Mouse (Mus musculus) monocyte, adult 2 months (primary cell): ENCODE results near the gene Camk1g.

ENCODE experiments used
- DNase-seq, 2 experiments: peaks; one replicate each; pipeline ENCODE4 v3.0.0; 2022; ENCODE audit warnings: low spot score in 2 of 2, low read depth in 1 of 2

Camk1g gene

GRCm38 (mm10) chr1:193334546-193334945 lies 35.6 kb downstream of the Camk1g start:
- DNase-seq: no peak

GRCm38 (mm10) chr1:193333776-193334175 lies 36.3 kb downstream of the Camk1g start:
- DNase-seq: no peak

DNA sequence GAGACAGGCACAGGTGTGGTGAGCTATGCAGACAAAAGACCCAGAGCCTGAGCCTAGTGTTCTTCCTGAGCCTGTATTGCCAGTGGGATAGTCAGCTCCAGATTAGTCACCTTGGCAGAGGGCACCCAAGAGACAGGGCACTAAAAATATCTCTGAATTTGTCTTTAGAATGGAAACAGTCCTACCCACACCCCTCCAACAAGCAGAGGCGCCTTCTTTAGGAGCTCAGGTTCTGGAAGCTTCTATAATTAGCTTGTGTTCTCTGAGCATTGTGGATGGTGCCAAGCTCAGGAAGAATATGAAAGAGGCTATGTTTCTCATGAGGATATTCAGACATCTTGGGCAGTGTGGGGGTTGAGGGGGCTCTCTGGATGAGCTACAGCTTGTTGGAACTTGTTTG lies 37.4 kb downstream of the Camk1g start:
- no peak for DNase-seq

GRCm38 (mm10) chr1:193332018-193332417 lies 38.1 kb downstream of the Camk1g start:
- DNase-seq: no peak

DNA sequence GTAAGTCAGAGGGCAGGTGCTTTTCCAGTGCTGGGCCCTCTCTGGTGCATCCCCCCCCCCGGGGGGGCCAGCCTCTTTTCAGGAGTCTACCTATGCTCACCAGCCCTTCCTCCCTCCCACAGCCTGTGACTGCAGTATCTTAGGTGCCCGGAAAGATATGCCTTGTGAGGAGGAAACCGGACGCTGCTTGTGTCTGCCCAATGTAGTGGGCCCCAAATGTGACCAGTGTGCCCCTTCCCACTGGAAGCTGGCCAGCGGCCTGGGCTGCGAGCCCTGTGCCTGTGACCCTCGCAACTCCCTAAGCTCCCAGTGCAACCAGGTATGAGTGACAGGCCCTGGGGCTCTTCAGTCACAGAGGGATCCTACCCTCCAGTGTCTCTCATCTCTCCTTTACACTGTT lies 39.5 kb downstream of the Camk1g start:
- no peak for DNase-seq

- no peak for DNase-seq
Measured at GRCm38 (mm10) chr1:193330172-193330571, 39.9 kb downstream of the Camk1g start.

GRCm38 (mm10) chr1:193329557-193329956 lies 40.5 kb downstream of the Camk1g start:
- no peak for DNase-seq

GRCm38 (mm10) chr1:193327686-193328085 lies 42.4 kb downstream of the Camk1g start:
- no peak for DNase-seq

- no peak for DNase-seq
Measured at GRCm38 (mm10) chr1:193327216-193327615, 42.9 kb downstream of the Camk1g start.

- DNase-seq: no peak
Measured at GRCm38 (mm10) chr1:193326456-193327145, 43.5 kb downstream of the Camk1g start.

DNA sequence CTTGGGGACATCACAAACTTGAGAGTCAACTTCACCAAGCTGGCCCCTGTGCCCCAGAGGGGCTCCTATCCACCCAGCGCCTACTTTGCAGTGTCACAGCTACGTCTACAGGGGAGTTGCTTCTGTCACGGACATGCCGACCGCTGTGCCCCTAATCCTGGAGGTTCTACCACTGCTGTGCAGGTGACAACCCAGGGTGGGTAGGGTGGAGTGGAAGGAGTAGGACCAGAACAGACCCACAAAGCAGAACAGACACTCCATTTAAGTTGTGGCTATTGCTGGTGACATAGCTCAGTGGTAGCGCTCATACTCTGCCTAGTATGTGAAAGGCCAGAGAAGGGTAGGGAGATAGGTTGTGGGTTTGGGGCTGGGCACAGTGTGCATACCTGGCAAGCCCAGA lies 44.2 kb downstream of the Camk1g start:
- no peak for DNase-seq

DNA sequence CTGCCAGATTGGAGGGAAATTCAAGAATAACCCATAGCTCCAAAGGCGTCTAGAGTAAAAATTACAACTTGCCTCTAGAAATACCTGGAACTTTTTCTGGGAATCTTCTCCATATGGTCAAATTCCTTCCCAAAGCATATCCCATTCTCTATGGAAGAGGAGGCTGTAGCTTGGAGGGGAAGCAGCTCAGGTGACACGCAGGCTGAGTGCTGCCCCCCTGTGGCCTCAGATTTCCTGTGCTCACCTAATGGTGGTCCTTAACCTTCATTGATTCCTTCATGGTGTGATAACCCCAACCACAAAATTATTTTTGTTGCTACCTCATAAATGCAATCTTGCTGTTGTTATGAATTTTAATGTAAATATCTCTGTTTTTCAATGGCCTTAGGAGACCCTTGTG lies 45.9 kb downstream of the Camk1g start:
- no peak for DNase-seq

DNA sequence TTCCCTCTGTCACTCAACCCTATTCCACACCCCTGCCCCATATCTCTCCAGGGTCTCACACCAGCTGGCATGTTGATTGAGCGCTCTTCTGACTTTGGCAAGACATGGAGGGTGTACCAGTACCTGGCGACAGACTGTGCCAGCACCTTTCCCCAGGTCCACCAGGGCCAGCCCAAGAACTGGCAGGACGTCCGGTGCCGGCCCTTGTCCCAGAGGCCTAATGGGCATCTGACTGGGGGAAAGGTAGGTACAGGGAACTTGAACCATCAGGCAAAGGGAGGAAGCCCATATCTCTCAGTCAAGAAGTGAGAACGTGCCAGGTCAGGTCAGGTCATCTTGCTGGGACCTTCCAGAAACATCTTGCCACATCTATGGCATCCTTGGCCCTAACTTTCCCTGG lies 46.4 kb downstream of the Camk1g start:
- no peak for DNase-seq

DNA sequence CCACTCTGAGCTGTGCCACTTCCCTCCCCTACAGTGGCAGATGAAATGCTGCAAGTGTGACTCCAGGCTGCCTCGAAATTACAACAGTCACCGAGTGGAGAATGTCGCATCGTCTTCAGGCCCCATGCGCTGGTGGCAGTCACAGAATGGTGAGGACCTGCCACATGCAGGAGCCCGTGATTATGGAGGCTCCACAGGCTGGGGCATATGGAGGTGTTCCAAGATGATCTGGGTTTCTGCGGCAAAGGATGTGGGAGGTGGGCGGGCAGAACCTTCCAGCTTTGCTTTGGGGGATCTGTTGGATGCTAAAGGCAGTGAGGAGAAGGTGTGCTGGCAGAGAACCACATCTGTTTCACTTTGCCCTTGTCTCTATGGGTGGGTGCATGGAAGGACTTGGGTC lies 49.7 kb downstream of the Camk1g start:
- DNase-seq: no peak

DNA sequence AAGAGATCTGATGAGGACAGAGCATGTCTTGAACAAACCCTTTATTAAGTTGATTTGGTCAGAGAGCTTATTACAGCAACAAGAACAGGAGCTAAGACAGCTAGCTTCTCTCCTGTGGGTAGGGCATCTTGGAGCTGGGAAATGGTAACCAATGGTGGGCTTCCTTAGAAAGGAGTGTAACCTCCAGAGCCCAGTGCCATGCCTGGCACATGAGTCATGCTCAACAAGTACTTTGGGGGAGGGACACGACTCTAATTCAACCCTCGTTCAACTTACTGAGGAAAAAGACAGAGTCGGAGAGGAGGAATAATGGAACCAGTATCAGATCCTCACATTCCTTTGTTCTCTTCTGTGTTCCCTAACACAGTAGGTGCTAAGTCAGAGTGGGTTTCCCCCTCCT lies 50.4 kb downstream of the Camk1g start:
- no peak for DNase-seq

DNA sequence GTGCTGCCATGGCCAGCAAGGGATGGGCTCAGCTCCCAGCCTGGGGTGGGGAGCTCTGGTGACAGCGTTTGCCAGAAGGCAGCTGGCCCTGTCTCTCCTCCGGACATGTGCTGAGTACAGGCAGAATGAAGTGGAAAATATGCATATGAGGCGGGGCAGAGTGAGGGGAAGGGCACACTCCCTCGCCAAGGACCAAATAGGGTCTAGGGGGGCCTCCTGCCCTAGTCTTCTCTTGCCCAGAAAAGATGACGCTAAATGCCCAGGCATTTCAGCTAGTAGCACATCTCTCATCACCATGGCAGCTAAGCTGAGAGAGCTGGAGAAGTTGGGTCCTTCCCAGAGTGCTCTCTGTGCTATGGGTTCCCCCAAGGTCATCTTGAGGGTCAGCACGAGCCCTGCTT lies 52.9 kb downstream of the Camk1g start:
- DNase-seq: no peak

DNA sequence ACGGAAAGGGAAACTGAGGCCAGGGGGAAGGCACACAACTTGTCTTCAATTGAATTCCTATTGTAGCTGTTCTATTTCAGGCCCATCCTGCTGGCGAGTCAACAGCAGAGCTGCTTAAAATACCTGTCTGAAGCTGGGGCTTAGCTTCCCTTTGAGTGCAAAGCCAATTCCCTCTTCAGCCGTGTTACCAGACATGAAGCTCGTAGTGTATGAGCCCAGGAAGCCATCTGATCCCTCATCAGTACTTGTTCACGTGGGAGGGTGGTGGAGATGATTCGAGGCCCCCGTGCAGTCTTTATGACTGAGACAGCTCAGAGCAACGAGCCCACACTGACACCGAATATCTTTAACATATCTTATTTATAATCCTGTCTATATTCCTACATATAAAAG lies 53.7 kb downstream of the Camk1g start:
- DNase-seq: no peak

DNA sequence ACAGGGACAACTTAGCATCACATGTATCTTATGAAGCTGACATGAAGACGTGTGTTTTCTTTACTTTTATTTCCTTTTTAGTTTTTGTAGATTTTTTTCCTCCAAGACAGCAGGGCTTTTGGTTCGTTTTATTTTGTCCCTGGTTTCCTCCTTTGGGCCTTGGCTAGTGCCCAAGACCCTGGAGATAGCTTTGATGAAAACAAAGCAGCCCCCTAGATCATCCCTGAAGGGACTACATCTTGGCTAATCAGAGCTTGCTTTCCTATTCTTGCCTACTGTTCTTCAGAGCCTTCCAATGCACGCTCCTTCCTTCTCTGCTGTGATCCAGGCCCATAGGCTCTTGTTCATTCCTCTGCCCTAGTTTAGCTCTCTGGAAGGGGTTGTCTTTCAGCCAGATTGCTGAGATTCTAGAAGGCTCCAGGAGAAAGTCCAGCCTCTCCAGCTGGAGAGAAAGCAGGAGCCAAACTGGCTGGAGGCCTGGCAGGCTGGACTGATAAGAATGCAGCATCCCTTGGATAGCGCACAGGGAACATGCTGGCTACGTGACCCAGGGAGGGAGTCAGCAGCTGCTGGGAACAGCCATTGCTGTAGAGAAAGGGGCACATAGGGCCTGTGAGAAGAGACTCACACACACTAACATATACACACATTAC lies 54.3 kb downstream of the Camk1g start:
- DNase-seq: no peak

DNA sequence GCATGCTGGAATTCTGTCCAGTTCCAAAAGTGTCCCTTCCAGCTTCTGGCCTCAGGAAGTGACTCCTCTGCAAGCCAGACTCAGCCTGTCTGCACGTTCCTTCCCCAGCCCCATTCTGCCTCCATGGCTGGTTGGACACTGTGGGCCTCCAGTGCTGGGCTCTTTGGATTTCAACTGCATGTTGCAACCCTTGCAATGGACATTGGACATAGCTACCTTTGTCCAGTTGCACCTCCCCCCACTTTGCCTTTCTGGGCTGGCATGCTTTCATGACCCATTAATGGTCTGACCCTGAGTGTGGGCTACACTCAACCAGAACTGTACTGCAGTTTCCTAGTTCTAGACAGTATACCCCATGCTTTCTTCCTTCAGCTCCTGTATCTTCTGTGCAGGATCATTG lies 58.5 kb downstream of the Camk1g start:
- no peak for DNase-seq

DNA sequence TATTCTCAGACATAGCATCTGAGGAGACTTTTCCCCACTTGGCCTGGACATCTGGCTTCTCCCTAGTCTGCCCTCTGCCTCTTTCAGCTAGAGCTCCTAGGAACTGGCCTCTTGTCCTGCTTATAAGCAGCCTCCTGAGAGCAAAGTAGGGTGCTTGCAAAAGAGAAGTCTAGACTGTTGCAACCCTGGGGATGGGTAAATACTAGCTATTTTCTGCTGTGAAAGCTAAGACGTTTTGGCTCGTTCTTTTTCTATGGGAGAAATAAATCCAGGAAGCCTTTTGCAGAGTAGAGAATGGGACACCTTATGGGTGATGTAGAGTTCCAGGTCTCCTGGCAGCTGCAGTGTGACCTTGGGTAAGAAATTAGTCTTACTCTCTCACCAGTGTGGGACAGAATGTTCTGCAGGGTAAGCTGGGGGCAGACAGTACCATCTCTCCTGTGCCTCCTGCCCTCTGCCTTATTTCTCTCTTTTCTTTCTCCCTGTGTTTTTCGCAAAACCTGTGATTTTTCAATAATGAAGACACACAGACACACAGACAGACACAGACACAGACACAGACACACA lies 59.5 kb downstream of the Camk1g start:
- no peak for DNase-seq

GRCm38 (mm10) chr1:193309785-193310518 lies 60.1 kb downstream of the Camk1g start:
- no peak for DNase-seq

- DNase-seq: no peak
Measured at GRCm38 (mm10) chr1:193306832-193307231, 63.3 kb downstream of the Camk1g start.
